Mouse (Mus musculus) cerebellum, adult 2 months (tissue): ENCODE data around the gene Dnal1. TPM values are rescaled to one million over a fixed set of nuclear protein-coding genes. Genes with fewer than 3 reads are reported as not detected.
"Not testable (repeated sequence)": the region's sequence is repeated elsewhere in the genome, so short reads cannot be mapped to it uniquely, and the experiment has no call there.

ENCODE experiments used
- DNase-seq, 2 experiments: peaks; one replicate each; pipeline ENCODE4 v3.0.0; 2021
- H3K27ac ChIP-seq: fragments of 200-500 bp; 2 replicates; pipeline ENCODE4 v1.5.1; 2012; ENCODE audit warnings: low read length, control low read depth, inconsistent platforms; ENCODE audit not compliant: insufficient read depth
- H3K27me3 ChIP-seq: fragments of 200-500 bp; 2 replicates; pipeline ENCODE4 v1.6.1; 2012; ENCODE audit warnings: inconsistent platforms, mild to moderate bottlenecking, low read length, moderate library complexity; ENCODE audit not compliant: control insufficient read depth, insufficient read depth
- H3K4me1 ChIP-seq: fragments of 200-500 bp; 2 replicates; pipeline ENCODE4 v1.6.1; 2011; ENCODE audit warnings: low read length; ENCODE audit not compliant: control insufficient read depth, insufficient read depth
- H3K4me3 ChIP-seq: fragments of 200-500 bp; replicated peaks from 2 replicates; pipeline ENCODE3; 2011; ENCODE audit warnings: mild to moderate bottlenecking, low read depth, low read length, control low read depth; ENCODE audit not compliant: insufficient read depth
- CTCF ChIP-seq: fragments of 200-500 bp; IDR thresholded peaks from 2 replicates; pipeline ENCODE4 v1.5.1; 2011; ENCODE audit warnings: low read depth, mild to moderate bottlenecking, control low read depth, low read length, moderate library complexity, borderline replicate concordance; ENCODE audit not compliant: insufficient read depth
- POLR2A ChIP-seq: fragments of 200-500 bp; IDR thresholded peaks from 2 replicates; pipeline ENCODE4 v1.6.1; 2011; ENCODE audit warnings: low read length, control low read depth, borderline replicate concordance; ENCODE audit not compliant: insufficient read depth
- WGBS: fragments of 180-500 bp; shearing (Covaris S2); methylation state at CpG from one replicate; pipeline ENCODE4 v1.1.7; 2018; 5-methylcytosine and 5-hydroxymethylcytosine counted together
- polyA plus RNA-seq: library from polyadenylated mRNA; depleted of rRNA; stranded (reverse); fragments of >200 nt; gene quantifications from 2 replicates; pipeline ENCODE4 v1.2.3, GENCODE M21; 2012; rRNA removed

Gene Dnal1
- 22.6 and 23.8 TPM in 2 replicates for polyA plus RNA-seq

- WGBS: 2% methylated on average over 33 of the region's 35 CpGs
- peak within 1 kb of the TSS; percentile 67 for H3K4me3 ChIP-seq
- no peak within 1 kb of the TSS for H3K27ac ChIP-seq
- TF ChIP-seq CTCF: no peak
- TF ChIP-seq POLR2A: peak; percentile 42; the same call in 1 of the 2 replicates
- no peaks in the 10 kb centered on the region for H3K4me1 ChIP-seq
- peak; percentile 87 to 90 for DNase-seq
- no peaks in the 10 kb centered on the region for H3K27me3 ChIP-seq
These were observed at the start of gene Dnal1 for GRCm38 (mm10) chr12:84114153-84114994. Dnal1 (plus strand) TSS chr12:84114366.

- Histone ChIP-seq H3K27me3 (no peaks in the 10 kb centered on the region), H3K4me1 (no peaks in the 10 kb centered on the region), H3K27ac (no peak overlapping the region), H3K4me3 (no peak overlapping the region)
- no peak for DNase-seq
- TF ChIP-seq POLR2A (no peak), CTCF (no peak)
- 45% methylated on average over 8 of the region's 8 CpGs for WGBS
These were observed 49.5 kb upstream of the Dnal1 start for GRCm38 (mm10) chr12:84064621-84065020.

- DNase-seq: no peak
- Histone ChIP-seq H3K4me3 (no peak overlapping the region), H3K4me1 (no peaks in the 10 kb centered on the region), H3K27me3 (no peaks in the 10 kb centered on the region; the same call in 1 of the 2 replicates), H3K27ac (no peak overlapping the region)
- no peak for TF ChIP-seq POLR2A
- no peak for TF ChIP-seq CTCF
- 90% methylated on average over 4 of the region's 4 CpGs for WGBS
These were observed 46.4 kb upstream of the Dnal1 start for GRCm38 (mm10) chr12:84067752-84068151.

- Histone ChIP-seq H3K27me3 (no peaks in the 10 kb centered on the region; the same call in 1 of the 2 replicates), H3K4me1 (no peaks in the 10 kb centered on the region), H3K27ac (no peak overlapping the region), H3K4me3 (no peak overlapping the region)
- 61% methylated on average over 8 of the region's 8 CpGs for WGBS
- no peak for DNase-seq
- TF ChIP-seq POLR2A (no peak), CTCF (no peak)
These were observed 45.9 kb upstream of the Dnal1 start for GRCm38 (mm10) chr12:84068296-84068695.

- Histone ChIP-seq H3K4me3 (peak within 1 kb of the TSS; percentile 44), H3K27ac (no peak within 1 kb of the TSS), H3K27me3 (no peaks in the 10 kb centered on the region; the same call in 1 of the 2 replicates), H3K4me1 (no peaks in the 10 kb centered on the region)
- no peak for TF ChIP-seq POLR2A
- TF ChIP-seq CTCF: no peak
- WGBS: 53% methylated on average over 9 of the region's 9 CpGs
- no peak for DNase-seq
These were observed 45.2 kb upstream of the Dnal1 start, which contains the start of gene Acot5 for GRCm38 (mm10) chr12:84068986-84069385. Acot5 (plus strand) TSS chr12:84069325.

GRCm38 (mm10) chr12:84069582-84069981, 44.6 kb upstream of the Dnal1 start:
- H3K4me3 ChIP-seq: peak overlapping the region; percentile 44
- not testable (repeated sequence) for H3K27ac ChIP-seq, H3K4me1 ChIP-seq, H3K27me3 ChIP-seq
- 2% methylated on average over 47 of the region's 52 CpGs for WGBS
- peak; percentile 41 to 58 for DNase-seq

- no peak for TF ChIP-seq POLR2A
- no peak for TF ChIP-seq CTCF
- H3K4me1 ChIP-seq: no peaks in the 10 kb centered on the region
- no peak overlapping the region for H3K27ac ChIP-seq
- H3K27me3 ChIP-seq: no peaks in the 10 kb centered on the region; the same call in 1 of the 2 replicates
- 89% methylated on average over 2 of the region's 2 CpGs for WGBS
- DNase-seq: no peak
- H3K4me3 ChIP-seq: no peak overlapping the region
These were observed 42.5 kb upstream of the Dnal1 start for GRCm38 (mm10) chr12:84071696-84072095.

GRCm38 (mm10) chr12:84077371-84077990, 36.7 kb upstream of the Dnal1 start:
- no peak overlapping the region for H3K4me3 ChIP-seq
- TF ChIP-seq POLR2A (no peak), CTCF (no peak)
- no peak overlapping the region for H3K27ac ChIP-seq
- no peak for DNase-seq
- no peaks in the 10 kb centered on the region for H3K27me3 ChIP-seq
- 87% methylated on average over 4 of the region's 4 CpGs for WGBS
- no peaks in the 10 kb centered on the region for H3K4me1 ChIP-seq
